Mouse (Mus musculus) urinary bladder, adult 18-20 months (tissue): ENCODE data around the gene Iqcj.
"Not testable (repeated sequence)": the region's sequence is repeated elsewhere in the genome, so short reads cannot be mapped to it uniquely, and the experiment has no call there.

Experiments used
- DNase-seq, 2 experiments: peaks; one replicate each; pipeline ENCODE4 v3.0.0; 2022; ENCODE audit warnings: low spot score in 2 of 2, mixed read lengths in 2 of 2

Gene Iqcj

GRCm38 (mm10) chr3:68071395-68072386, 179.7 kb downstream of the Iqcj start:
- DNase-seq, result no peak

GRCm38 (mm10) chr3:68077406-68077805, 185.4 kb downstream of the Iqcj start:
- no peak for DNase-seq

GRCm38 (mm10) chr3:68085024-68085423, 193.0 kb downstream of the Iqcj start:
- DNase-seq, result no peak

- DNase-seq, result no peak
Observed at GRCm38 (mm10) chr3:68092108-68092507, 200.1 kb downstream of the Iqcj start.

GRCm38 (mm10) chr3:68096724-68097431, 204.9 kb downstream of the Iqcj start:
- no peak for DNase-seq

- DNase-seq, result not testable (repeated sequence)
Observed at GRCm38 (mm10) chr3:68099561-68099960, 207.5 kb downstream of the Iqcj start.

- no peak for DNase-seq
Observed at GRCm38 (mm10) chr3:68101343-68101742, 209.3 kb downstream of the Iqcj start.

GRCm38 (mm10) chr3:68105081-68105685, 213.2 kb downstream of the Iqcj start:
- DNase-seq, result no peak
